Mouse (Mus musculus) cortical plate, adult 2 months (tissue): ENCODE measurements around the gene 1700029F12Rik. TPM values are rescaled to one million over a fixed set of nuclear protein-coding genes. Genes with fewer than 3 reads are reported as not detected.

ENCODE experiments used
- H3K27ac ChIP-seq: fragments of 200-500 bp; 2 replicates; pipeline ENCODE4 v1.5.1; 2012; ENCODE audit warnings: low read length, control low read depth, inconsistent platforms; ENCODE audit not compliant: insufficient read depth
- H3K4me1 ChIP-seq: fragments of 200-500 bp; 2 replicates; pipeline ENCODE4 v1.6.1; 2011; ENCODE audit warnings: low read length; ENCODE audit not compliant: control insufficient read depth, insufficient read depth
- H3K4me3 ChIP-seq: fragments of 200-500 bp; 2 replicates; pipeline ENCODE4 v1.5.1; 2011; ENCODE audit warnings: mild to moderate bottlenecking, low read length, control low read depth; ENCODE audit not compliant: insufficient read depth
- CTCF ChIP-seq: fragments of 200-500 bp; IDR thresholded peaks from 2 replicates; pipeline ENCODE4 v1.5.1; 2011; ENCODE audit warnings: mild to moderate bottlenecking, control low read depth, low read length; ENCODE audit not compliant: insufficient read depth; ENCODE audit errors: extremely low read depth
- POLR2A ChIP-seq: fragments of 200-500 bp; IDR thresholded peaks from 2 replicates; pipeline ENCODE4 v1.6.1; 2011; ENCODE audit warnings: mild to moderate bottlenecking, low read length, control low read depth; ENCODE audit not compliant: insufficient read depth; ENCODE audit errors: extremely low read depth
- polyA plus RNA-seq: library from polyadenylated mRNA; depleted of rRNA; stranded (reverse); fragments of >200 nt; gene quantifications from 2 replicates; pipeline ENCODE4 v1.2.3, GENCODE M21; 2012; rRNA removed

Gene 1700029F12Rik
- polyA plus RNA-seq, result not detected in 2 replicates

- H3K4me1 ChIP-seq, result no peaks in the 10 kb centered on the region
- TF ChIP-seq CTCF (no peak), POLR2A (no peak)
- no peak within 1 kb of the TSS for H3K27ac ChIP-seq
- no peak within 1 kb of the TSS for H3K4me3 ChIP-seq
Observed at GRCm38 (mm10) chr13:97034262-97034661, at the start of gene 1700029F12Rik. TSS of gene 1700029F12Rik (minus strand) at chr13:97034362.

- Histone ChIP-seq H3K27ac (no peak overlapping the region), H3K4me3 (no peak overlapping the region), H3K4me1 (peaks cover 2% of the 10 kb centered on the region; the same call in 1 of the 2 replicates)
- no peak for TF ChIP-seq CTCF
- TF ChIP-seq POLR2A, result no peak
Observed at GRCm38 (mm10) chr13:97082432-97082831, 48.3 kb upstream of the 1700029F12Rik start.

GRCm38 (mm10) chr13:97080615-97081014 lies 46.5 kb upstream of the 1700029F12Rik start:
- no peak overlapping the region for H3K4me3 ChIP-seq
- TF ChIP-seq CTCF, result no peak
- TF ChIP-seq POLR2A, result no peak
- no peak overlapping the region for H3K27ac ChIP-seq
- H3K4me1 ChIP-seq, result peaks cover 2% of the 10 kb centered on the region

GRCm38 (mm10) chr13:97080201-97080600 lies 46.0 kb upstream of the 1700029F12Rik start:
- H3K4me3 ChIP-seq, result no peak overlapping the region
- no peak for TF ChIP-seq CTCF
- no peak overlapping the region for H3K27ac ChIP-seq
- peaks cover 2% of the 10 kb centered on the region for H3K4me1 ChIP-seq

- Histone ChIP-seq H3K27ac (no peak overlapping the region), H3K4me1 (no peaks in the 10 kb centered on the region; the same call in none of the 2 replicates), H3K4me3 (no peak overlapping the region)
- TF ChIP-seq POLR2A (no peak), CTCF (no peak)
Observed at GRCm38 (mm10) chr13:97077556-97077955, 43.4 kb upstream of the 1700029F12Rik start.

GRCm38 (mm10) chr13:97073497-97073896 lies 39.3 kb upstream of the 1700029F12Rik start:
- Histone ChIP-seq H3K4me1 (no peaks in the 10 kb centered on the region; the same call in none of the 2 replicates), H3K27ac (no peak overlapping the region), H3K4me3 (peak overlapping the region; percentile 18; the same call in 1 of the 2 replicates)
- TF ChIP-seq CTCF (no peak), POLR2A (no peak)

GRCm38 (mm10) chr13:97071626-97072241 lies 37.6 kb upstream of the 1700029F12Rik start:
- Histone ChIP-seq H3K4me1 (no peaks in the 10 kb centered on the region; the same call in none of the 2 replicates), H3K27ac (0 out of 2 replicates have a peak overlapping the region, but pooled peaks have one; percentile 0), H3K4me3 (peak overlapping the region; percentile 46)
- no peak for TF ChIP-seq POLR2A
- no peak for TF ChIP-seq CTCF

- H3K4me1 ChIP-seq, result no peaks in the 10 kb centered on the region; the same call in none of the 2 replicates
- TF ChIP-seq POLR2A (no peak), CTCF (no peak)
- peak overlapping the region; percentile 93 for H3K27ac ChIP-seq
- peak overlapping the region; percentile 46 for H3K4me3 ChIP-seq
Observed at GRCm38 (mm10) chr13:97070931-97071625, 36.9 kb upstream of the 1700029F12Rik start.

GRCm38 (mm10) chr13:97068151-97068550 lies 34.0 kb upstream of the 1700029F12Rik start:
- Histone ChIP-seq H3K4me1 (no peaks in the 10 kb centered on the region), H3K4me3 (no peak overlapping the region), H3K27ac (no peak overlapping the region)
- TF ChIP-seq CTCF, result no peak
- TF ChIP-seq POLR2A, result no peak

GRCm38 (mm10) chr13:97067691-97068090 lies 33.5 kb upstream of the 1700029F12Rik start:
- Histone ChIP-seq H3K4me1 (no peaks in the 10 kb centered on the region), H3K27ac (no peak overlapping the region)
- TF ChIP-seq POLR2A (no peak), CTCF (no peak)

More at GRCm38 (mm10) chr13:97067691-97068090, 33.5 kb upstream of the 1700029F12Rik start:
- H3K4me3 ChIP-seq, result no peak overlapping the region
